Mouse (Mus musculus) retina, postnatal 1 day (tissue): ENCODE results near the gene Ispd.
"Not testable (repeated sequence)": the region's sequence is repeated elsewhere in the genome, so short reads cannot be mapped to it uniquely, and the experiment has no call there.

ENCODE experiments used
- DNase-seq: peaks from one replicate; pipeline ENCODE4 v3.0.0-alpha.2; 2012

The Ispd gene

GRCm38 (mm10) chr12:36381441-36382340, at the start of gene Ispd, which contains the start of gene D630036H23Rik:
TSS of gene Ispd (plus strand) at chr12:36381450.
TSS of gene D630036H23Rik (minus strand) at chr12:36382181.
- DNase-seq, result peak; percentile 89

GRCm38 (mm10) chr12:36332676-36333075, 48.6 kb upstream of the Ispd start:
- DNase-seq, result no peak

- no peak for DNase-seq
Observed at GRCm38 (mm10) chr12:36333837-36334281, 47.4 kb upstream of the Ispd start.

GRCm38 (mm10) chr12:36344131-36344530, 37.1 kb upstream of the Ispd start:
- DNase-seq, result peak; percentile 73

GRCm38 (mm10) chr12:36360064-36360463, 21.2 kb upstream of the Ispd start:
- DNase-seq, result no peak

- DNase-seq, result no peak
Observed at GRCm38 (mm10) chr12:36360693-36361092, 20.6 kb upstream of the Ispd start.

GRCm38 (mm10) chr12:36364013-36364412, 17.2 kb upstream of the Ispd start:
- no peak for DNase-seq

GRCm38 (mm10) chr12:36373237-36373998, 7.8 kb upstream of the Ispd start:
- DNase-seq, result peak; percentile 15

GRCm38 (mm10) chr12:36376391-36376790, 4.9 kb upstream of the Ispd start:
- not testable (repeated sequence) for DNase-seq

GRCm38 (mm10) chr12:36380254-36380653, 996 bp upstream of the Ispd start:
- DNase-seq, result peak; percentile 25

- no peak for DNase-seq
Observed at GRCm38 (mm10) chr12:36380806-36381205, 444 bp upstream of the Ispd start.

- no peak for DNase-seq
Observed at GRCm38 (mm10) chr12:36385386-36385785, 4.1 kb downstream of the Ispd start.

- DNase-seq, result no peak
Observed at GRCm38 (mm10) chr12:36386991-36387390, 5.7 kb downstream of the Ispd start.

- no peak for DNase-seq
Observed at GRCm38 (mm10) chr12:36395115-36395514, 13.9 kb downstream of the Ispd start.

- no peak for DNase-seq
Observed at GRCm38 (mm10) chr12:36423677-36424076, 42.4 kb downstream of the Ispd start.

GRCm38 (mm10) chr12:36425258-36425657, 44.0 kb downstream of the Ispd start:
- no peak for DNase-seq

GRCm38 (mm10) chr12:36426163-36427045, 45.2 kb downstream of the Ispd start:
- DNase-seq, result no peak

GRCm38 (mm10) chr12:36436956-36437355, 55.7 kb downstream of the Ispd start:
- DNase-seq, result no peak

GRCm38 (mm10) chr12:36439396-36439795, 58.1 kb downstream of the Ispd start:
- DNase-seq, result no peak

- DNase-seq, result no peak
Observed at GRCm38 (mm10) chr12:36456002-36456401, 74.8 kb downstream of the Ispd start.

GRCm38 (mm10) chr12:36457726-36458125, 76.5 kb downstream of the Ispd start:
- DNase-seq, result no peak

GRCm38 (mm10) chr12:36468325-36469044, 87.2 kb downstream of the Ispd start:
- no peak for DNase-seq
